Mouse (Mus musculus): ENCODE results near the gene Saa4.
"Not testable (repeated sequence)": the region's sequence is repeated elsewhere in the genome, so short reads cannot be mapped to it uniquely, and the experiment has no call there.

Saa4 gene

GRCm38 (mm10) chr7:46732458-46732857, at the start of gene Saa4:
TSS of gene Saa4 (minus strand) at chr7:46732603.
- DNase-seq = no peak

- peak; percentile 71 for DNase-seq
These were observed 38.3 kb upstream of the Saa4 start for GRCm38 (mm10) chr7:46770706-46771105.

GRCm38 (mm10) chr7:46768451-46768850, 36.0 kb upstream of the Saa4 start:
- DNase-seq = no peak

GRCm38 (mm10) chr7:46767371-46767770, 35.0 kb upstream of the Saa4 start:
- DNase-seq = no peak

- no peak for DNase-seq
These were observed 32.3 kb upstream of the Saa4 start for GRCm38 (mm10) chr7:46764672-46765071.

DNA sequence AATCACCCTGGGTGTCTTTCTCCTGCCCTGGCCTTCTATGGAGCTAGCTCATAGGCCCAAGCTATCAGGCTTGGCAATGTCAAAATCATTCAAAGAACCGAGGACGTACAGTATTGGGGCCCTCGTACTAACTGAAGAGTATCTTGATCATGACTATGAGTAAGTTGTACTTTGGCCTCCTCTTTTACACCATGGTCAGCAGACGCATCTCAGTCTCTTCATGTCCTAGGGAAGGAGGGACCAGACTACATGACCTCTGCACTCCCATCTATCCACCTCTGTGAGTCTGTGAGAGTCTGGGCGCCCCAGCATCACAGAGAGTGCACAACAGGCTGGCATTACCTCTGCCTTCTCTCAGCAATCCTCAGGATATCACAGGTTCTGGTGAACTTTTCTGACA, 30.2 kb upstream of the Saa4 start:
- no peak for DNase-seq

GRCm38 (mm10) chr7:46761049-46761795, 28.8 kb upstream of the Saa4 start:
- no peak for DNase-seq

- DNase-seq = no peak
These were observed 19.1 kb upstream of the Saa4 start, which contains the start of gene Saa2 for GRCm38 (mm10) chr7:46751490-46751889. TSS of gene Saa2 (plus strand) at chr7:46751790.

GRCm38 (mm10) chr7:46748459-46748858, 16.1 kb upstream of the Saa4 start:
- DNase-seq = no peak

GRCm38 (mm10) chr7:46746381-46746780, 14.0 kb upstream of the Saa4 start:
- no peak for DNase-seq

DNA sequence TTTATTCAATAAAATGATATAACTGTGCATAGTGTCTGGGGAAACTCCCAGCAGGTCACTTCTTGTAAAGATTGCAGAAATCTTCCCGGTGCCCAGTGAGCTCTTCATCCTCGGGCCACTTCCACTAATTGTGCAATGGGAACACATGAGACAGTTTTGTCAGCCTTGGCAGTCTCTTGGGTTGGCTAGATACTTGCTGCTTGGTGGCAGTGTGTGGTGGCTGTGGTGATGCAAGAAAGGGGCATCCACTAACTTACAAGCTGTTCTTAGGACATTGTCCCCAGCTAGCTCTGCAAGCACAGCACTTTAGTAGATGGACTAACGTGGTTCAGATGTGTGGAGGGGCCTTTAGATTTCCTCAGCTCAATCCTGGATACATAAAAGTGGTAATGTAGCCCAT, 13.4 kb upstream of the Saa4 start:
- no peak for DNase-seq

GRCm38 (mm10) chr7:46742880-46743279, 10.5 kb upstream of the Saa4 start, which contains the start of gene Saa1:
TSS of gene Saa1 (minus strand) at chr7:46742980.
- not testable (repeated sequence) for DNase-seq

GRCm38 (mm10) chr7:46740041-46740440, 7.6 kb upstream of the Saa4 start:
- not testable (repeated sequence) for DNase-seq

DNA sequence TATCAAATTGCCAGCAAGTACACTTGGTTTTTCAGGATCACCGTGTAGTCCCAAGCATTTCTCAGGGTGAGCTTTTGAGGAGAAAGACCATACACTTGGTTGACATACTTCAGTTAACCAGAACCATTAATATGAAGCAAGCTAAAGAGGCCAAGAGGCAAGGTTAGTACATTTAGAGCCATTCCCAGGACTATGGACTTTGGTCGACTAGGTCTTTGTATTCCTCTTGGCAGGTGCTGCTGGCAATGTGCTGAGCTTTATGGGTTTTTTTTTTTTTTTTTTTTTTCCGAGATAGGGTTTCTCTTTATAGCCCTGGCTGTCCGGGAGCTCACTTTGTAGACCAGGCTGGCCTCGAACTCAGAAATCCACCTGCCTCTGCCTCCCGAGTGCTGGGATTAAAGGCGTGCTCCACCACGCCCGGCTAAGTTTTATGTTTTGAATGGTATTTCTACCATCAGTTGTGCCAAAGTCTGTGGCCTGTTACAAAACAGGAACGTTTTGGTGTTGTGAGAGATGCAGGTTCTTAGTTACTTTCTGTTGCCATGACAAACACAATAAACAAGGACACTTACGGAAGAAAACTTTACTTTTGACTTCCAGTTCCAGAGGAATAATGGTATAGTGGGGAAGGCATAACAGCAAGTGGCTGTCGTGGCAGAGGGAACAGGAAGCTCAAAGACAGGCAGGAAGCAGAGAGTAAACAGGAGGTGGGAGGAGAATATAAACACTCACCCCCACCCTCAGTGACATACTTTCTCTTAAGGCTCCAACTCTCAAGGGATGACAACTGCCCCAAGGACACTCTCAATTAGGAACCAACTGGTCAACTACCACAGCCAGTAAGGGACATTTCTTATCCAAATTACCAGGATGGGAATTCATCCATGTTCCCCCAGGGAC, 6.4 kb upstream of the Saa4 start:
- DNase-seq = no peak

GRCm38 (mm10) chr7:46734983-46735382, 2.6 kb upstream of the Saa4 start:
- no peak for DNase-seq

DNA sequence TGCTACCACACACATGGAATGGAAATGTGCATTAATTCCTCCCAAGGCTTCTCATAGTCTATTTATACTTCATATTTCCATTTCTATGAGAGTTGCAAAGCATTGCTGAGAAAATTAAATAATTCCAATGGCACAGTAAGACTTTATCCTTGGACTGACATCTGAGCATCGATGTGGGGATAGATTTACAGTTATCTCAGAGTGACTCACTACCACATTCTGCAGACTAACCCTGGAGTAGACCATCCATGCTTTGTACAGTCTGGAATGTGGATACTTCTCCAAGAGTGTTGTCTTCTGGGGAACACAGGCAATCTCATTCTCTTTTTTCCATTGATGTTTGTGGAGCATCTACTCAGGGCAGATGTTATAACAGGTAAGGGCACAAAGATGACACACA, 4.8 kb downstream of the Saa4 start:
- no peak for DNase-seq

GRCm38 (mm10) chr7:46724396-46724795, 8.0 kb downstream of the Saa4 start:
- no peak for DNase-seq

GRCm38 (mm10) chr7:46723849-46724248, 8.6 kb downstream of the Saa4 start:
- peak; percentile 47 for DNase-seq

- no peak for DNase-seq
These were observed 9.0 kb downstream of the Saa4 start for GRCm38 (mm10) chr7:46723354-46723753.

DNA sequence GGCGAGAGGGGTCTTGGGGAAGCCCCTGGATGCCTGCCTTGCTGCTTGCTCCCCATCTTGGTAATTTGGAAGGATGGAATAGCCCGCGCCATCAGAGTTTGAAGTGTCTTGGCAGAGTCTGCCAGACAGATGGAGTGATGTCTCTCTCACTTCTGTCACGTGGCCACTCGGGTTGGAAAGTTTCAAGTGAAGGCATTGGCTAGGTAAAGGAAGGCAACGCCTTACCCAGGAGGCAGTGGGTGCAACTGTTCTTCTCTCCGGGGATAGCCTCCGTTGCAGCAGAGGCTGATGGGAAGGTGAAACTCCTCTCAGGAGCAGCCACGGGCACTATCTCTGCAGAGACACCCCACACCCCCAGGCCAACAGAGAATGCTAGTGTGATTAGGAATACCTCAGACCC, 11.9 kb downstream of the Saa4 start:
- no peak for DNase-seq

DNA sequence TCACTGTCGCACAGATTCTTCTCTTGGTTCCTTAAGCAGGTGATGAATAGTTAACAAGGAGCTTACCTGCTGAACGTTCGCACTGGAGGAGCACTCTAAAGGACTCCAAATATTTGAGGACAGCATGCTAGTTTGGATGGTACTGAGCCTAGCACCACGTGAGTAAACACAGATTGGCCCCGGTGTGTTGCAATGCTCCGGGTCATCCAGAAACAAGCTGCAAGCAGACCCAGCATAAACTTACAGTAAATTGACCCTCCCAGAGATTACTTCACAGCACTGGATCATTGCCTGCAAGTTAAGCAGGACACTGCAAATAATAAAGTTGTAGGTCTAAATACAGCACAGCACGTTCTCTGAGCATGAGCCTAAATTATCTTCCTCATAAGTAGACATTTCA, 12.9 kb downstream of the Saa4 start:
- DNase-seq = no peak

GRCm38 (mm10) chr7:46718591-46719270, 13.7 kb downstream of the Saa4 start:
- no peak for DNase-seq

DNA sequence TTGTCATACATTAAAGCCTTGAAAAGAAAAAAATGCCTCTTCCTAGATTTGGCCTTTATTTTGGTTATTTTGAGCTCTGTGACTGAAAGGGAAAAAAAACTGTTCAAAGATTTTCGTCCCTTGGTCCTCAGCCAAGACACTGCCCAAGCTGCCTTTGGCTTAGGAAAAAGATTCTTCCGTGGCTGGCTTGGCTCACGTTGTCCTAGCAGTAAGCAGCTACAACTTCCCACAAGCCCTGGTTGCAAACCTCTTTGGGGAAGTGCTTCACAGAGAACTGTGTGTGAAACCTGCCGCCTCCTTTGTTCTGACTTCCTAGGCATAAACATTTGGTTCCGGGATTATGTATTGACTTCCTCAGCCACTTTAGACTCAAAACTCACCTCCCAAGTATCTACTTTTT, 15.5 kb downstream of the Saa4 start:
- DNase-seq = peak; percentile 21

Measured in kidney, postnatal 10 days (tissue).